Mouse (Mus musculus): ENCODE data around the gene Mlx.

Gene Mlx

DNA sequence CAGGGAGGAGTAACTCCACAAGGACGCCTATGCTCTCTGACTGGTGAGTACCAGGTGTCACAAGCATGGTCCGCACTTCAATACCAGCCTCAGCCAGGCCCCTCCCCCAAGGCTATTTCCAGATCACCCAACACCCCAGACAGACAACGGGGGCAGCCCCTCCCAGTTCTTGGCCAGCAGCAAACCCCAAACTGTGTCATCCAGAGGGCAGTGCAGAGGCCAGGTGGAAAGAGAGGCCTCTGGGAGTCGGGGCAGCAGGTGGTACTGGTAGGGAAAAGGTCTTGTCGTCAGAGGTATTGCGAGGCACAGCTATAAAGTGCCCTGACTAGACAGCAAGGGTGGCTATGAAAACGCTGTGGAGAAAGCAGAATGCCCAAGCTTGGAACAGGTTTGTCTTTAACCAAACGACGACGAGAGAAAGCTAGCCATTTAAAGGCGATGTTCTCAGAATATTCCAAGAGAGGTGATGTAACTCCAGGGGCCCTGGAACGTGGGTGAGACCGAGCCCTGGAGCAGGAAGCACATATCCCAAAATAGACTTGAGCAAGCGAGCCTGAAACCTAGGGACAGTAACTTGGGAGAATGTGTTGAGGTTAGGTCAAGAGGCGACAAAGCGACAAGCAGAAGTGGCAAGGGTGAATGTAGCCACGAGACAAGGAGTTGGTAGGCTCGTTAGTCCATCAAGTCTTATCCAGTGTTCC, 43.1 kb downstream of the Mlx start:
- in situ Hi-C loops (cut with MboI; ENCODE audit: unreplicated experiment in 2 of 2): loop anchor here (5.0 kb wide), 1 partner anchor 42 kb away; the partner anchor contains the start of genes Cntnap1 (in 2 of the 2) and Plekhh3 (in 2 of the 2)

DNA sequence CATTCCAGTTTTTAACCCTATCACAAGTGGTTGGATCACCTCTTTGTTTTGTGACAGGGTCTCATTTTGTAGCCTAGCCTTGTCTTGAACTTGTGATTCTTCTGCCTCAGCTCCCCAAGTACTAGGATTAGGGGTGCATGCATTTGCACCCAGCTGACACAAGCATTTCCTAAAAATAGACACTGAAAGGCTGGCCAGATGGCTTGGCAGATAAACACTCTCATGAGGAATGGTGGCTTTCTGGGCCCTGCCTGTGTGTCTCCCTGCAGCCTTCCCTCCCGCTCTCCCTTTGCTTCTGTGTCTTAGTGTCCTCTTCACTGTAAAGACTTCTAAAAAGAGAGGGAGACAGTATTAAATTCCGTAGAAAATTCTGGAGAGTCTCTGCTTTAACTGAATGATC, 44.1 kb downstream of the Mlx start:
- in situ Hi-C loops (cut with MboI; ENCODE audit: unreplicated experiment in 2 of 2): loop anchor here (5.0 kb wide), 1 partner anchor 41 kb away; the partner anchor contains the start of genes Cntnap1 (in 2 of the 2) and Plekhh3 (in 2 of the 2)

DNA sequence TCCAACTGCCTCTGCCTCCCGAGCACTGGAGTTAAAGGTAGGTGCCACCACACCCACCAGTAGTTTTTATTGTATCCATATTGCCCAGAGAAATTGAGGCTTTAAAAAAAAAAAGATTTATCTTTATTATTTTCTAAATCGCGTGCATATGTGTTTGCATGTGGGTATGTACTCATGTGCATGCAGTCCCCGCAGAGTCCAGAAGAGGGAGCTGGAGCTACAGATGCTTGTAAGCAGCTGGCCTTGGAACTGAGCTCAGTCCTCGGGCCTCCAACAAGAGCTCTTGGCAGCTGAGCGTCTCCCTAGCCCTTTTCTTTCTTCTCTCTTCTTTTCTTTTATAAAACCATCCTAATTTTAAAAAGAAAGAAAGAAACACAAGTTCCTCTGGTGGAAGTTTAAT, 44.6 kb downstream of the Mlx start:
- in situ Hi-C loops (cut with MboI; ENCODE audit: unreplicated experiment in 2 of 2): loop anchor here (5.0 kb wide), 1 partner anchor 41 kb away; the partner anchor contains the start of genes Cntnap1 (in 2 of the 2) and Plekhh3 (in 2 of the 2)

DNA sequence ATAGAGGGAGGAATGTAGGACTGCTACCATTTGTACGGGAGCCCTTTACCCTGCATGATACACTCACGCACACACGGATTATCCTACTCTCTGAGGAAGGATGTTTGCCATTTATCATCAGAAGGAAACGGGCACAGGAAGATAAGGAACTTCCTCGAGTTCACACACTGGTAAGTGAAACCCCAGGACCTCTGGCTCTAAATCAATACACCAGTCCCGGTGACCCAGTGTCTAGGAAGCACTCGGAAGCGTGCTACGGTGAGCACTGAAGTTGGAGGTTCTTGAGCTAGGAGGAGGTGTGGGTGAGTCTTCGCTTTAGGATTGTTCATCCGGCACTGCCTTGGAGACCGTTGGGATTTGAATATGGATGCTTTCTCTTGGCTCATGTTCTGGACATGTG, 46.0 kb downstream of the Mlx start:
- in situ Hi-C loops (cut with MboI; ENCODE audit: unreplicated experiment in 2 of 2): loop anchor here (5.0 kb wide), 1 partner anchor 39 kb away; the partner anchor contains the start of genes Cntnap1 (in 2 of the 2) and Plekhh3 (in 2 of the 2)

DNA sequence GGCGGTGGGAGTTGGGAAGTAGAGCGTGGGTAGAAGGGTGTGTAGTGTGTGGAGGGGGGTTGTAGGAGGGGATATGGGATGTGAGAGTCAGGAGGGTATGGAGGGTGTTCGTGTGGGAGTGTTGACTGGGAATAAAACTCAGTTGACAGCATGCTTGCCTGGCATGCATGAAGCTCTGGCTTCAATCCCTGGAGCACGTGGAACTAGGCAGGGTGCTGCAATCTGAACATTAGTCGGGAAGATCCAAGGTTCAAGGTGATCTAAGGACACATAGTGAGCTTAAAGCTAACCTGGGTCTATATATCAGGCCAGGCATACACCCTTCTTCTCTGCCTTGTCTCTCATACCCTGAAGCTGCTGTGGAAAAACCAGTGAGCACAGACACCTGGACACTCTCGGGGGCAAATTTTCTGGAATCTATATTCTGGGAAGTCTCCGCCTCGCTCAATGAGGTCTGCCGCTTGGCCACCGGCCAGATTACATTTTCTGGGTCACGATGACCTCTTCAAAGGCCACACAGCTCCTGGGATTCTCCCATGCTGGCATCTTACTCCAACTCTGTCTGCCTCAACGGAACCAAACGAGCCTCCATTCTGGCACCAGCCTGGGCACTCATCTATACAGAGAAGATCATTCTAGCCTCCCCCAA, 47.3 kb downstream of the Mlx start:
- in situ Hi-C loops (cut with MboI; ENCODE audit: unreplicated experiment in 2 of 2): loop anchor here (5.0 kb wide), 1 partner anchor 38 kb away; the partner anchor contains the start of genes Cntnap1 (in 2 of the 2) and Plekhh3 (in 2 of the 2)

DNA sequence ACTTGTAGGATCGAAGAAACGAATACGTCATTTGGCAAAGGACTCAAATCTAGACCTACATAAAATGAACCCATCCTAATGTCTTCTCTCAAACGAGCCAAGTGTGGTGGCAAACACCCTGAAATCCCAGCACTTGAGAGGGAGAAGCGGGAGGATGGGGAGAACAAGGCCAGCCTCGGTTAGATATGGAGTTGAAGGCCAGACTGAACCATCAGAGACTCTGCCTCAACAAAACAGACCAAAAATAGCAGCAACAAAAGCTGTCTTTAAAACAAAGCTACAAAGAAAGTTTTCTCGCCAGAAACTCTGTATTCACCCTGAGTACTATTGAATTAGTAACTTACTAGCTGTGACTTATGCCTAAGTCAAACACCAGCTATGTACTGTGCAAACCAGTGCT, 49.9 kb downstream of the Mlx start:
- in situ Hi-C loops (cut with MboI; ENCODE audit: unreplicated experiment in 2 of 2): no loop called here

DNA sequence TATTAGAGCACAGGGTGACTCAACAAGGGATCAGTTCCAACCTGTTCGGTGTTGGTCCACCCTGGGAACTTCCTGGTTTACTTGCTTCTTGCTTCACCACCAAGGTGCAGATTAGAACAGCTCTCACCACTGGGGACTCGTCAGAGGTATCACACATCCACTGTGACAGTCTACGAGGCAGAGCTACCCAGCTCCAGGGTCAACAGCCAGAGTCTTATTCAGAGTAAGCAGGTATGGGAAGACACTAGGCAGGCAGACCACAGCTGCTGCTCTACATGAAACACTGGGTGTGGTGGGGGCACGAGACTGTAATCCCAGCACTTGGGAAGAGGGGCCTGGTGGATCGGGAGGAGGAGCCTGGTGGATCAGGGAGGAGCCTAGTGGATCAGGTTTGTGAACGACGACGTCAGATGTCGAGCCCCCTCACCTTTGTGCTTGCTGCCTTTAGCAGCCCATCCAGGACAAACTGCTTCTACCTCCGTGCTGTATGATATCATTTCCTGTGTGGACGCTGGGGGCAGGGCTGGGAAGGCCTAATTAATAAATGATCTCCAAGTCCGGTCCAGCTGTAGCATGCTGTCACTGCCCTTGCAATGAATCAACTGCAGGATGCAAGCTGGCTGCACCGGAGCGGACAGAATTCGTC, 51.6 kb downstream of the Mlx start:
- in situ Hi-C loops (cut with MboI; ENCODE audit: unreplicated experiment in 2 of 2): no loop called here

DNA sequence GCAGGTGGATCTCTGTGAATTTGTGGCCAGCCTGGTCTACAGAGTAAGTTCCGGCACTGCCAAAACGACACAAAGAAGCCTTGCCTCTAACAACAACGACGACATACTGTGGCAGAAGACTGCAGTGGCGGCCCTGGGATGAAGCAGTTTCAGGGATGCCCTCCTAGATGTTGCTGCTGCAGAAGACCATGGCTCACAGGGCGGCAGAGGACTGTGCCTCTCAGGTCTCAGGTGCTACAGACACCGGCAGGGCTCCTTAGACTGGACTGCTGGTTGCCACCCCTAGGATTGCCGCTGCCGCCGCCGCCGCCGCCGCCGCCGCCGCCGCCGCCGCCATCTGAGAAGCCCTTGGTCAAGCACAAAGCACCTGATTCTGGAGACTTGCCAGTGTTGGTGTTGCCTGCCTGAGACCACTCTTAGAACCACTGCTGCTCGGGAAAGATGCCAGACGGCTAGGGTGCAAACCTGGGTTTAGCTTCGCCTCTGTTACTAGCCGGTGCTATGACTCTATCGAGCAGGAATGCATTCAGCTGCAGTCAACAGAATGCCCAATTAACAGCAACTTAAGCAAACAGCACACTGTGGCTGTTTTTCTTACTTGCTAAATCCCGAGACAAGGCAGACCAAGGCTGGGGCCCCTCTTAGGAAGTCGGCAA, 53.2 kb downstream of the Mlx start:
- in situ Hi-C loops (cut with MboI; ENCODE audit: unreplicated experiment in 2 of 2): no loop called here

DNA sequence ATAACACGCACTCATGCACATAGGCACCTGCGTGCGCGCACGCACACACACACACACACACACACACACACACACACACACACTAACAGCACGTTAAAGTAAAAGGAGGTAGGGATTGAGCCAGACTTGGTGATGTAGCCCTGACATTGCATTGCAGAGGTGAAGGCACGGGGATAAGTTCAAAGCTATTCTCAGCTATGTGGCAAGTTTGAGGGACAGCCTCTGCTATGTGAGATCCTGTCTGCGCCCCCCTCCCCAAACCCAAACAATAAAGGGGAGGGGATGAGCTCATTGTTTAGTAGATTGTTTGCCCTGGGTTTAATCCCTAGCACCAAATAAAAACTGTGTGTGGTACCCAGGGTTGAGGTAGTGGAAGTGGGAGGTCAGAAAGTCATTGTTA, 54.0 kb downstream of the Mlx start:
- in situ Hi-C loops (cut with MboI; ENCODE audit: unreplicated experiment in 2 of 2): no loop called here
